12 mouse cellular contexts compared by ENCODE assay signal in the genomic region with DNA sequence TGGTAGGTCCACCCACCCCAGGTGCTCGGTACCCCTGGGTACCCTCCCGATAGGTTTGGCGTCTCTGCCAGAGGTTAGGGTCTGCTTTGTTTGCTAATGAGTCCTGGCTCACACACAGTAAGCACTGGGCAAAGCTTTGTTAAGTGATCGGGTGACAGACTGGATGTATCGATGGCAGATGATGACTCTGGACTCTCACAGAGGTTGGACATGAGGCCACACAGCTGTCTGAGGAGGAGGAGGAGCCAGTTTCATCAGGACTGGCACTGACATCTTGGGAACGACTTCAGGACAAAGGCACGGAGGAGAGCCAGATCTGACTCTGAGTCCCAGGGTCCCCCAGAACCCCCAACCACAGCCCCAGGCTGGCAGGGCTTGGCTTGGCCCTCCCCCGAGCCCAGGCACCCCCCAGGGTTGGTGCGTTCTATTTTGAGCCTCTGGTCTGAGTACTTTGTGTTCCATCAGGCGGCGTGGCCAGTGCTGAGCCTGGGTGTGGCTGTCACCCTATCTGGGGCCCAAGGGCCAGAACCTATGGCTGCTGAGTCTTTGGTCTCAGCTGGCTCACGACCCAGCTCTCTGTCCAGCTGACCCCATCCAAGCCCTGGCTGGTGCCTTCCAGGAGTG.
DNase-seq lines count a peak whose midpoint lies in the region; ATAC-seq and TF ChIP-seq lines count a peak whose summit lies in the region.
"Had no signal": no experiment of that assay in that cellular context is flagged by ENCODE, and none has a peak within 500 bp of the region (broad histone marks: within the 10 kb centered on the region; RNA-seq: fewer than 3 reads in every experiment).

No protein-coding gene starts in this region.

- no peak for ATAC-seq in intestine, embryonic 16.5 days
- ATAC-seq in monocyte, adult 5-6 weeks (replicated peaks; ENCODE audit: insufficient number of reproducible peaks, low FRiP score, low TSS enrichment, poor library complexity, severe bottlenecking), result peak; percentile 5; the same call in 1 of the 2 replicates
- no peak for ATAC-seq in hindbrain, embryonic 16.5 days
- ATAC-seq in forebrain, embryonic 14.5 days, result no peak
- ATAC-seq: inflammation-experienced regulatory T-cells, adult 6 months had no signal

- H3K27ac ChIP-seq in intestine, embryonic 16.5 days (ENCODE audit: low read length), result no peak overlapping the region
- H3K27ac ChIP-seq in hindbrain, embryonic 16.5 days (ENCODE audit: low read depth, low read length), result no peak overlapping the region
- H3K27ac ChIP-seq in forebrain, embryonic 14.5 days (ENCODE audit: low read depth, low read length), result no peak overlapping the region

- no peak for TF ChIP-seq POLR2A in lung, adult 2 months (IDR thresholded peaks at IDR 0.05; ENCODE audit: borderline replicate concordance, extremely low read depth, low read depth, low read length)

- H3K4me3 ChIP-seq in lung, adult 2 months (replicated peaks; ENCODE audit: extremely low read depth, low read depth, low read length), result no peak overlapping the region
- no peak overlapping the region for H3K4me3 ChIP-seq in intestine, embryonic 16.5 days (ENCODE audit: low read length)
- no peak overlapping the region for H3K4me3 ChIP-seq in hindbrain, embryonic 16.5 days (ENCODE audit: low read length)
- no peak overlapping the region for H3K4me3 ChIP-seq in forebrain, embryonic 14.5 days (ENCODE audit: low read depth, low read length)

- no peak overlapping the region for H3K4me2 ChIP-seq in intestine, embryonic 16.5 days (ENCODE audit: low read depth, low read length)
- no peak overlapping the region for H3K4me2 ChIP-seq in hindbrain, embryonic 16.5 days (ENCODE audit: low read length)
- H3K4me2 ChIP-seq in forebrain, embryonic 14.5 days (ENCODE audit: low read length), result no peak overlapping the region

- TF ChIP-seq CTCF in lung, adult 2 months (IDR thresholded peaks at IDR 0.05; ENCODE audit: insufficient read depth, low read length), result no peak

- no peaks in the 10 kb centered on the region for H3K9me3 ChIP-seq in intestine, embryonic 16.5 days (ENCODE audit: control insufficient read depth, low read length)
- H3K9me3 ChIP-seq in hindbrain, embryonic 16.5 days (ENCODE audit: control insufficient read depth, low read length), result no peaks in the 10 kb centered on the region
- H3K9me3 ChIP-seq in forebrain, embryonic 14.5 days (replicated peaks; ENCODE audit: control insufficient read depth, low read length), result no peaks in the 10 kb centered on the region

- peak overlapping the region; percentile 44 for H3K9ac ChIP-seq in intestine, embryonic 16.5 days (ENCODE audit: low read depth, low read length)
- no peak overlapping the region for H3K9ac ChIP-seq in hindbrain, embryonic 16.5 days (ENCODE audit: low read depth, low read length)
- H3K9ac ChIP-seq in forebrain, embryonic 14.5 days (ENCODE audit: low read length), result no peak overlapping the region

- DNase-seq in lung, adult 18-20 months, result peak; percentile 63 to 73
- DNase-seq in lung, adult 2 months, result no peak
- peak; percentile 74 to 83 for DNase-seq in heart, adult 18-20 months
- DNase-seq in frontal cortex, adult 2 months (ENCODE audit: extremely low spot score in 1 of 2, low spot score in 1 of 2), result no peak
- no peak for DNase-seq in forebrain, embryonic 14.5 days (ENCODE audit: low spot score)
- DNase-seq: embryo, embryonic 11 days; spleen, adult 18-20 months; thymus, postnatal 25 days had no signal

- no peaks in the 10 kb centered on the region for H3K27me3 ChIP-seq in intestine, embryonic 16.5 days (replicated peaks; ENCODE audit: control insufficient read depth, insufficient read depth, low read length)
- no peaks in the 10 kb centered on the region for H3K27me3 ChIP-seq in hindbrain, embryonic 16.5 days (replicated peaks; ENCODE audit: control insufficient read depth, insufficient read depth, low read length)
- no peaks in the 10 kb centered on the region for H3K27me3 ChIP-seq in forebrain, embryonic 14.5 days (replicated peaks; ENCODE audit: control insufficient read depth, insufficient read depth, low read length)

- H3K4me1 ChIP-seq in lung, adult 2 months (ENCODE audit: control insufficient read depth, insufficient read depth, low read length), result peaks cover 11% of the 10 kb centered on the region
- H3K4me1 ChIP-seq in intestine, embryonic 16.5 days (ENCODE audit: control insufficient read depth, insufficient read depth, low read length), result peaks cover 31% of the 10 kb centered on the region
- peaks cover 4% of the 10 kb centered on the region; the same call in 1 of the 2 replicates for H3K4me1 ChIP-seq in hindbrain, embryonic 16.5 days (ENCODE audit: control insufficient read depth, insufficient read depth, low read depth, low read length)
- no peaks in the 10 kb centered on the region for H3K4me1 ChIP-seq in forebrain, embryonic 14.5 days (ENCODE audit: control insufficient read depth, insufficient read depth, low read length)

- H3K36me3 ChIP-seq in intestine, embryonic 16.5 days (ENCODE audit: control insufficient read depth, insufficient read depth, low read length), result no peaks in the 10 kb centered on the region
- H3K36me3 ChIP-seq in hindbrain, embryonic 16.5 days (ENCODE audit: control insufficient read depth, insufficient read depth, low read length), result no peaks in the 10 kb centered on the region
- no peaks in the 10 kb centered on the region for H3K36me3 ChIP-seq in forebrain, embryonic 14.5 days (ENCODE audit: control insufficient read depth, insufficient read depth, low read length)

- WGBS in lung, adult 2 months, result 40% methylated on average over 12 of the region's 12 CpGs
- 53% methylated on average over 12 of the region's 12 CpGs for WGBS in intestine, embryonic 16.5 days
- WGBS in hindbrain, embryonic 16.5 days, result 59% methylated on average over 11 of the region's 12 CpGs
- WGBS in forebrain, embryonic 14.5 days, result 61% methylated on average over 12 of the region's 12 CpGs

Comparison
In these comparisons a context has a peak if more than half of its experiments do, and no peak if none do; other contexts are left out.
1. DNase-seq: peak in lung, adult 18-20 months (2 of 2) and heart, adult 18-20 months (2 of 2); none in lung, adult 2 months (single experiment), frontal cortex, adult 2 months (0 of 2) and forebrain, embryonic 14.5 days (single experiment).